Mouse (Mus musculus): ENCODE results near the gene Ctnnb1. TPM values are rescaled to one million over a fixed set of nuclear protein-coding genes. Genes with fewer than 3 reads are reported as not detected.

Ctnnb1 gene
- polyA plus RNA-seq (2012; rRNA removed), result 257 and 320 TPM in 2 replicates

DNA sequence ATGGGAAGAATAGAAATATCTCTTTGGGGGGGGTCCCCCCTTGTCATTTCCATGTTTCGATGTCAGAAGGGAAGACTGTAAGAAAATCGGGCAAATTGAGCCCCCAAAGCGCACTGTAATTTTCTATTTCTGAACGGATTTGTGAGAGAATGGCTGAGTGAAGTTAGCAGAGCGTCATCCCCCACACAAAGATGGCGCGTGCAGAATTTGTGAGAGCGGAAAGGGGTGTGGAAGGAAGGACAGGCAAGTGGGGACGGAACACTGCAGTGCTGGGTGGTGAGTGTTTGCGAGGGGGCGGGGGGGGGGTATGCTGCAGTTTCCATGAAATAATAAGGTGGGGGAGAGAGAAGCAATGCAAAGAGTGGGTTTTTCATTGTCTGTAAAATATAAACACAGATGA is at the start of gene Ctnnb1:
TSS of gene Ctnnb1 (plus strand) at position 136 of the 400 bp plus-strand sequence.

Measured in central nervous system, embryonic 18 days (tissue).